Mouse (Mus musculus) retina, embryonic 14.5 days (tissue): ENCODE measurements around the gene Cntfr.
A peak's percentile ranks its signal among the peaks of the same experiment; 100 is the strongest.

ENCODE experiments used
- DNase-seq: peaks from one replicate; pipeline ENCODE4 v3.0.0-alpha.2; 2015; ENCODE audit warnings: low spot score

The Cntfr gene

GRCm38 (mm10) chr4:41696930-41697841 is at the start of gene Cntfr:
Gene Cntfr (minus strand): TSS chr4:41697089.
- DNase-seq, result peak; percentile 82

DNA sequence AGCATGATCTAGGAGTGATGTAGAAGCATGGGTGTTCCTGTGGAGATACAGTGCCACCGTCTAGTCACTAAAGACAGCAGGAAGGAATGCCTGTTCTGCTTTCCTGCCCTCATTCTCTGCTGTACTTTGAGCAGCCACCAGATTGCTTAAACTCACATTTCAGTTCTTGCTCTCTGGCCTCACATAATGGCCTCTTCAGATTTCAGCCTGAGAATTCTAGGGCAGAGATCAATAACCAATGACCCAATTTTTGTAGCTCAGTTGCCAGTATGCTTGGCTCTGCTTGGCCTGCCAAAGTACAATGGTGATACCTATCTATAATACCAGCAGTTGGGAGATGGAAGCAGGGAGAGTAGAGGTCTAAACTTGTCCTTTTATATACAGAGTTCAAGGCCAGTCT is 48.1 kb upstream of the Cntfr start:
- no peak for DNase-seq

DNA sequence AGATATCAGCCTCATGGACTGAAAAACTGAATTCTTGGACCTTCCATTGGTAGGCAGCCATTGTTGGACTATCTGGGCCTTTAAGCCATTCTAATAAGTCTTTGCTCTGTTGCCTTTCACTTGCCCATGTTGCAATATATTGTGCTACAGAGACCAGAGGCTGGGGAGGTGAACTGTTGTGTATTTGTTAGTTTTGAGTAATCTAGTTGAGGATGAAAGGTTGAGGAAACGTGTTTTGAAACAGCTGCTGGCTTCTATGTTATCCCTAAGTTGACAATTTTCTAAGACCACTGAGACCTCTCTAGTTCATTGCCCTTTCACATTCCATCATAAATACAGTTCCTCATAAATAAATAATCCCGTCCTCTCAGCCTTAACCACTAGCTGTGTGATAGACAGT is 47.2 kb upstream of the Cntfr start:
- DNase-seq, result no peak

DNA sequence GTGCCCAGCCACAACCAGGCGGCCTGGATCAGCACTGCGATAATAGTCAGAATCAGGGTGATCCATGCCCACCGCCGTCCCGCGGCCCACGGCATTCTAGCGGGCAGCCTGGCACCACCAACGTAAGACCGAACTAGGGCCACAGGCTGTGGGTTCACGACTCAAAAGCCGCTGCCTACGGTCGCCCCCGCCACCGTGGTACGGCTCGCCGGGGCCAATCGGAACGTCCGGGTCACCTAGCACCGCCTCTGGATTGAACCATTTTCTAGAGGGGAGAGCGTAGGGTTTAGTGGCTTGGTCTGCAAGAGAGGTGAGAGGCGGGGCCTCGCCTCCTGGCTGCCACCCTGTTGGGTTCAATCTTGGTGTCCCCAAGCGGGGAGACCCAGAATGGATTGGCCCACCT is 44.3 kb upstream of the Cntfr start:
- peak; percentile 98 for DNase-seq

GRCm38 (mm10) chr4:41740380-41741157 is 43.7 kb upstream of the Cntfr start:
- DNase-seq, result no peak

DNA sequence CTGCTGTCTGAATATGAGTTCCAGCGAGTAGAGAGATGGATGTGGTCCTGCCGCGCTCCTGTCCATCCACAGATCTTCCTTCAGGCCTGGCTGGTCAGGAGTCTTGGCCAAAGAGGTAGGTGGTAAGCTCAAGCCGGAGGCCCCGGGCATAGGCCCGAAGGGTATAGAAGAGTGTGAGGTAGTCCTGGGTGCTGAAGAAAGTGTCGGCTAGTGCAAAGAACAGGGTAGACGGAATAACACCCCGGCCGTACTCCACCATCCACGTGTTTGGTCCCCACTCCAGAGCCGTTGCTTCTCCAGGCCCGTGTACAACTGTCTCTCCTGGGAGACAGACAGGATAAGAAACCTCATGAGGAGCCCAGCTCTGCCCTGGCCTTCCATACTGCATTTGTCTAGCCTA is 42.4 kb upstream of the Cntfr start:
- no peak for DNase-seq

DNA sequence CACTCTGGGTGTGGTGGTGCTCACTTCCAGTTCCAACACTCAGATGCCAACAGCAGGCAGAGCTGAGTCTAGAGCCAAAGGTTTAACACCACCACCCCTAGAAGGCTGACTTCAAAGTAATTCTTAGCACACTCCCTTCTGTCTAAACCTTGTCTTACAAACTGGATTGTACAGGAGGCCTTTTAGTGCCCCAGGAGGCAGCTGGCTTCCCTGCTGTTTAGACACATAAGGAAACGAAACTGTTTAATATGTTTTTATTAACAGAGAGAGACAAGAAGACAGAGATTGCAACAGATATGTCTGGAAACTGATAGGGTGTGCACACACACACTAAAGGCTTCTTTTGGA is 41.3 kb upstream of the Cntfr start:
- no peak for DNase-seq

- peak; percentile 86 for DNase-seq
Observed at GRCm38 (mm10) chr4:41737602-41738255, 40.8 kb upstream of the Cntfr start.

GRCm38 (mm10) chr4:41731052-41731765 is 34.3 kb upstream of the Cntfr start, which contains the start of gene Arid3c:
Gene Arid3c (minus strand): TSS chr4:41731142.
- peak; percentile 45 for DNase-seq

GRCm38 (mm10) chr4:41726826-41727621 is 30.1 kb upstream of the Cntfr start:
- DNase-seq, result no peak

DNA sequence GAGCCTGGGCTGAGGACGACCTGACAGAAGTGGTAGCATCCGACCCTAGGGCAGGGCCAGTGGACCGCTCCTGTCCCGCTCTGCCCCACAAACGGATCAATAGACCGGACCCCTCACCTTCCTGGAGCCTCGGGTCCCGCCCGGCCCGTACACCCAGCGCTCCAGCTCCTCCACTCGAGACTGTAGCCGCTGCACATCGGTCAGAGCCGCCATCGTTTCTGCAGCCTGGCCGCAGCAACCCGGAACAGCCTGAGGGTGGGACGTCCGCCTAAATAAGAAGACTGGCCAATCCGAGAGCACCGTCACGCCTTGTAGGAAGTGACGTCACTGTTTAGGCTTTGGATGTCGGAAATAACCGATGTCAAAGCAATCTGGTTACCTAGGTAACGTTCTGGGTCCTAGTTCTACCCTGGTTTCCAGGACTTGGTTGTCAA is 26.0 kb upstream of the Cntfr start, which contains the start of gene Dctn3:
Gene Dctn3, minus strand, starts transcription at position 253 of the 434 bp plus-strand sequence.
- DNase-seq, result peak; percentile 97

DNA sequence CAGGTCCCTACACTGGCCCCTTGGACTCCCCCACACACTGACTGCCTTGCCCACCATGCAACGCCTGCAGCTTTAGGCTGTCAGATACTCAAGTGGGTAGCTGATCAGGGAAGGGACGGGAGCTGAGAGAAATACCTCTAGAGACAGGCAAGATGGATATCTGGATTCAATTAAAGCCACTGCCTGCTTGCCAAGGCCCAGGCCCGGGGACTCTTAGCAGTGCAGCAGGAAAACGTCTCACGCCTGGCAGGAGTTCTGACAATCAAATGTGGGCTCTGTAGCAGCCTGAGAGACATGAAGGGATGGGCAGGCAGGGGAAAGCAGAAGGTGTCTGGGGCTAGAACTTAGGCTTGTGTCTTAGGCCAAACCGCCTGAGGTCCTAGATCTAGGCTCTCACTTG is 19.9 kb upstream of the Cntfr start:
- DNase-seq, result no peak

- peak; percentile 58 for DNase-seq
Observed at GRCm38 (mm10) chr4:41715596-41715995, 18.7 kb upstream of the Cntfr start.

- DNase-seq, result no peak
Observed at GRCm38 (mm10) chr4:41715082-41715481, 18.2 kb upstream of the Cntfr start.

DNA sequence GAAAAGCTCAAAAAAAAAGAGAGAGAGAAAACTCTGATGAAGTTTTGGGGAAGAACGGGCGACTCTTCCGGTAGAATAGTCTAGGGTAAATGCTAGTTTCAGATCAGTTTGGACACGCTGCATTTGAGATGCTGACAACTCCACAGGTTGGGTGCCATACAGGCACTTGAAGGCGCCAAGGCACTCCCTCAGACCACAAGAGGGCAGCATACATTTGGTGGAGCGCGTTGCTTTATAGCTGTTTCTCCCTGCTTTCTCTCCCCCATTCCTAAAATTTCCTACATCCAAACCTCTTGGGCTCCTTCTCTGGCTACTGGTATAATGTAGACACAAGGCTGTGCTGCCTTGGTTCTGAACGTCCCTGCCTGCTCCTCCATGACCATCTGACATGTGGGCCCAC is 17.4 kb upstream of the Cntfr start:
- DNase-seq, result peak; percentile 86

- DNase-seq, result peak; percentile 92
Observed at GRCm38 (mm10) chr4:41713197-41714067, 16.5 kb upstream of the Cntfr start, which contains the start of gene Rpp25l. Gene Rpp25l (minus strand): TSS chr4:41713534.

DNA sequence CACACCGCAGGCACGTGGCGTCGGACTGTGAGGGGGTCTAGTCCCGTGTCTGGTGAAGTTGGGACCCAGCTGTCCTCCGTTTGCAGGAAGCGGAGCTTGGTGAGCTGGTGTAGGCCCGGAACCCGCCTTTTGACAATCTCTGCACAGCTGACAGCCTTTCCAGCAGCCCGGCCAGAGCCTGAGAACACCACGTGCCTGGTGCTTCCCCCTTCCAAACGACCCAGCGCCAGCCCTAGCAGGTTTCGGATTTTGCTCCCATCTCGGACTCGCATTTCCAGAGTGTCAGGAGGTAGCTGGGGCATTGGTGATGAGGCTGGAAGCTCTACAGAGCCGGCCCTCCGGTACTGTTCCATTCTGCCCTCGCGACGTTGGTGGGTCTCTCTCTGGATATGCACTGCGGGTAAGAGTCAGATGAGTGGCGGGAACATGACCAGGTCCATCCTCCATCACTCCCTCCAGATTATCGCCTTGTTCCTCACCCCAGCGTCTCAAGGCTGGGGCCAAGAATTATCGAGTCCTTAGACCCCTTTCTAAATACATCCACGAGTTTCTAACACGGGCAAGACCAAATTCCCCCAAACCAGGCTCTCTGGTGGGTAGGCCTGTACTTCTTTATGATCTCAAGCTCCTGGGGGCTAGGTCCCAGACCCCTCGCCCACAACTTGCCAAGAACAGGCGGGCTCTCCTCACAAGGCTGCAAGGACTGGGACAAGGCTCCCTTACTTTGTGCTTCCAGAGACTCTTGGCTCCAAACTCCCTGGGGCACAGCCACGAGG is 15.7 kb upstream of the Cntfr start:
- no peak for DNase-seq

DNA sequence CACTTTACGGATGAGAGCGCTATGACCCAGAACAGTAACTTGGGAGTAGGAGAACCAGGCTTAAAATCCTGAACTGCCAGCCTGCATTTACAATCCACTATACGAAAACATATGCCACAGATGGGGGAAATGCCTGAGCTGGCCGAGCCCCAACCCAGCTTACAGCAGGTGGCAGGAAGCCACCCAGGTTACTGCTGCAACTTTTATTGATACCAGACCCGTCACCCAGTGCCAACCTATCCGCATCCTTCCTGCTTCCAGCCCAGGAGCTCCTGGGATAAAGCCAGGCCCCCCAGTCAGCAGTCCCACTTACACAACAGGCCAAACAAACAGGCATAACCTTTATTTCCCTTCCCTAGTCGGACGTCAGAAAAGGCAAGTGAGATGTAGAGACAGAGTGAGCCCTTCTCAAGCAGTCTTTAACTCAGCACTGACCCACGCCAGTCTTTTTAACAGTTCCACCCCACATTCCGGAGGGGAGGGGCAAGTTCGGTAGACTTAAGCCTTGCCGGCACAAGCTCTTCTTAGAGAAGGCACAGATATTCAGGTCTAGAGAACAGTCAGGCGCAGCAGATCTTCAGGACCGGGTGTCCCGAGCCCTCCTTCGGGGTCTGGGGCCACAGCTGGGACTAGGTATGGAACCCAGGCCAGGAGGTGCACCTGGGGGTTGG is 15.0 kb upstream of the Cntfr start:
- DNase-seq, result no peak
